In genomic region chr11:63004617-63005016, GRCm38 (mm10) we compare ENCODE assay signal across 18 mouse cellular contexts. TPM values are rescaled to one million over a fixed set of nuclear protein-coding genes. Genes with fewer than 3 reads are reported as not detected.
DNase-seq lines count a peak whose midpoint lies in the region; ATAC-seq and TF ChIP-seq lines count a peak whose summit lies in the region.
"Had no signal": no experiment of that assay in that cellular context is flagged by ENCODE, and none has a peak within 500 bp of the region (broad histone marks: within the 10 kb centered on the region; RNA-seq: fewer than 3 reads in every experiment).

No protein-coding gene starts in this region.

- no peaks in the 10 kb centered on the region for H3K27me3 ChIP-seq in heart, embryonic 10.5 days (ENCODE audit: insufficient read depth, poor library complexity, severe bottlenecking)
- H3K27me3 ChIP-seq in lung, embryonic 15.5 days = no peaks in the 10 kb centered on the region
- H3K27me3 ChIP-seq in intestine, embryonic 15.5 days (replicated peaks) = no peaks in the 10 kb centered on the region
- no peaks in the 10 kb centered on the region for H3K27me3 ChIP-seq in stomach, embryonic 15.5 days (replicated peaks)
- H3K27me3 ChIP-seq: forebrain, embryonic 15.5 days; midbrain, embryonic 12.5 days had no signal

- no peak overlapping the region for H3K4me2 ChIP-seq in lung, embryonic 15.5 days
- no peak overlapping the region for H3K4me2 ChIP-seq in intestine, embryonic 15.5 days (replicated peaks)
- H3K4me2 ChIP-seq in stomach, embryonic 15.5 days = no peak overlapping the region
- H3K4me2 ChIP-seq: forebrain, embryonic 15.5 days; midbrain, embryonic 12.5 days had no signal

- H3K27ac ChIP-seq in heart, embryonic 10.5 days = no peak overlapping the region
- H3K27ac ChIP-seq in lung, embryonic 15.5 days = no peak overlapping the region
- H3K27ac ChIP-seq in intestine, embryonic 15.5 days = no peak overlapping the region
- peak overlapping the region; percentile 63 for H3K27ac ChIP-seq in stomach, embryonic 15.5 days
- H3K27ac ChIP-seq: forebrain, embryonic 15.5 days; midbrain, embryonic 12.5 days had no signal

- no peaks in the 10 kb centered on the region for H3K36me3 ChIP-seq in heart, embryonic 10.5 days
- no peaks in the 10 kb centered on the region for H3K36me3 ChIP-seq in lung, embryonic 15.5 days
- H3K36me3 ChIP-seq in intestine, embryonic 15.5 days = no peaks in the 10 kb centered on the region
- no peaks in the 10 kb centered on the region for H3K36me3 ChIP-seq in stomach, embryonic 15.5 days
- H3K36me3 ChIP-seq: forebrain, embryonic 15.5 days; midbrain, embryonic 12.5 days had no signal

- peak; percentile 74; the same call in 1 of the 2 replicates for ATAC-seq in lung, embryonic 15.5 days (ENCODE audit: borderline replicate concordance, extremely low read depth, low FRiP score, low TSS enrichment)
- ATAC-seq in intestine, embryonic 15.5 days = peak; percentile 82
- peak; percentile 79; the same call in 1 of the 2 replicates for ATAC-seq in stomach, embryonic 15.5 days (ENCODE audit: insufficient read depth, low FRiP score, low read depth)
- ATAC-seq: forebrain, embryonic 15.5 days; hindbrain, embryonic 16.5 days had no signal

- H3K9me3 ChIP-seq in heart, embryonic 10.5 days = no peaks in the 10 kb centered on the region
- H3K9me3 ChIP-seq in lung, embryonic 15.5 days = no peaks in the 10 kb centered on the region
- H3K9me3 ChIP-seq in intestine, embryonic 15.5 days = no peaks in the 10 kb centered on the region
- H3K9me3 ChIP-seq in stomach, embryonic 15.5 days = no peaks in the 10 kb centered on the region
- H3K9me3 ChIP-seq: forebrain, embryonic 15.5 days; midbrain, embryonic 12.5 days had no signal

- peaks cover 9% of the 10 kb centered on the region for H3K4me1 ChIP-seq in heart, embryonic 10.5 days
- H3K4me1 ChIP-seq in lung, embryonic 15.5 days = peaks cover 11% of the 10 kb centered on the region; the same call in 1 of the 2 replicates
- H3K4me1 ChIP-seq in lung, adult 2 months (ENCODE audit: control insufficient read depth, insufficient read depth, low read length) = no peaks in the 10 kb centered on the region; the same call in 1 of the 2 replicates
- H3K4me1 ChIP-seq in intestine, embryonic 15.5 days (replicated peaks) = peaks cover 3% of the 10 kb centered on the region; the same call in 1 of the 2 replicates
- peaks cover 6% of the 10 kb centered on the region; the same call in 1 of the 2 replicates for H3K4me1 ChIP-seq in stomach, embryonic 15.5 days
- H3K4me1 ChIP-seq: forebrain, embryonic 15.5 days; midbrain, embryonic 12.5 days had no signal

- H3K9ac ChIP-seq in lung, embryonic 15.5 days = no peak overlapping the region
- H3K9ac ChIP-seq in intestine, embryonic 15.5 days = no peak overlapping the region
- H3K9ac ChIP-seq in stomach, embryonic 15.5 days = no peak overlapping the region
- H3K9ac ChIP-seq: forebrain, embryonic 15.5 days; midbrain, embryonic 12.5 days had no signal

- no peak for TF ChIP-seq CTCF in lung, adult 2 months (IDR thresholded peaks at IDR 0.05; ENCODE audit: insufficient read depth, low read length)

- TF ChIP-seq POLR2A in lung, adult 2 months (IDR thresholded peaks at IDR 0.05; ENCODE audit: borderline replicate concordance, extremely low read depth, low read depth, low read length) = no peak

- H3K4me3 ChIP-seq in heart, embryonic 10.5 days = no peak overlapping the region
- H3K4me3 ChIP-seq in lung, embryonic 15.5 days = no peak overlapping the region
- no peak overlapping the region for H3K4me3 ChIP-seq in lung, adult 2 months (replicated peaks; ENCODE audit: extremely low read depth, low read depth, low read length)
- H3K4me3 ChIP-seq in intestine, embryonic 15.5 days (replicated peaks) = no peak overlapping the region
- no peak overlapping the region for H3K4me3 ChIP-seq in stomach, embryonic 15.5 days (replicated peaks)
- H3K4me3 ChIP-seq: forebrain, embryonic 15.5 days; midbrain, embryonic 12.5 days had no signal

- peak; percentile 85 for DNase-seq in heart, adult 11 months
- no peak for DNase-seq in heart, embryonic 10.5 days (ENCODE audit: low spot score)
- DNase-seq in lung, adult 2 months = no peak
- DNase-seq in urinary bladder, postnatal 36 days (ENCODE audit: low spot score in 2 of 2) = no peak
- no peak for DNase-seq in cerebellum, adult 11-12 months
- DNase-seq: cerebellum, postnatal 25 days; gastrocnemius, postnatal 14 days; heart, postnatal 14 days; kidney, postnatal 25 days; left cerebral cortex, postnatal 4 days; lung, adult 18-20 months; thymus, adult 2 months had no signal

- WGBS in heart, embryonic 10.5 days = 47% methylated on average over 6 of the region's 6 CpGs
- WGBS in lung, embryonic 15.5 days = 17% methylated on average over 6 of the region's 6 CpGs
- 52% methylated on average over 6 of the region's 6 CpGs for WGBS in lung, adult 2 months
- 19% methylated on average over 6 of the region's 6 CpGs for WGBS in intestine, embryonic 15.5 days
- 34% methylated on average over 6 of the region's 6 CpGs for WGBS in stomach, embryonic 15.5 days

RNA-seq across cellular contexts. Expression of gene Cdrt4, which starts 53.6 kb away (rescaled TPM):
- 0.31 TPM in 1 of 2 replicates, not detected in the other for polyA plus RNA-seq in heart, embryonic 10.5 days (2016; fragmentation: Nextera tagmentation; extraction: Ambion mirVana)
- polyA plus RNA-seq in lung, embryonic 15.5 days (2015; fragmentation: Nextera tagmentation; extraction: Ambion mirVana) = 0.36 and 0.62 TPM in 2 replicates
- polyA plus RNA-seq in lung, adult 2 months (2012; rRNA removed) = 0.18 and 0.73 TPM in 2 replicates
- not detected in 2 replicates for polyA plus RNA-seq in intestine, embryonic 15.5 days (2015; fragmentation: Nextera tagmentation; extraction: Ambion mirVana)
- 0.19 and 0.26 TPM in 2 replicates for polyA plus RNA-seq in stomach, embryonic 15.5 days (2015; fragmentation: Nextera tagmentation; extraction: Ambion mirVana)
- polyA plus RNA-seq: forebrain, embryonic 15.5 days; midbrain, embryonic 12.5 days; thymus, adult 2 months had no signal

RNA-seq across cellular contexts. Expression of gene Tekt3, which starts 56.8 kb away (rescaled TPM):
- polyA plus RNA-seq in heart, embryonic 10.5 days (2016; fragmentation: Nextera tagmentation; extraction: Ambion mirVana) = not detected in 2 replicates
- polyA plus RNA-seq in lung, embryonic 15.5 days (2015; fragmentation: Nextera tagmentation; extraction: Ambion mirVana) = 0.15 and 0.16 TPM in 2 replicates
- polyA plus RNA-seq in lung, adult 2 months (2012; rRNA removed) = 0.40 and 0.43 TPM in 2 replicates
- 0.08 TPM in 1 of 2 replicates, not detected in the other for polyA plus RNA-seq in intestine, embryonic 15.5 days (2015; fragmentation: Nextera tagmentation; extraction: Ambion mirVana)
- not detected in 2 replicates for polyA plus RNA-seq in stomach, embryonic 15.5 days (2015; fragmentation: Nextera tagmentation; extraction: Ambion mirVana)
- polyA plus RNA-seq: forebrain, embryonic 15.5 days; hindbrain, embryonic 16.5 days; midbrain, embryonic 12.5 days had no signal
